Mouse (Mus musculus): ENCODE results near the gene Sh3bgrl3. TPM values are rescaled to one million over a fixed set of nuclear protein-coding genes. Genes with fewer than 3 reads are reported as not detected.
A peak's percentile ranks its signal among the peaks of the same experiment; 100 is the strongest.
"Not testable (repeated sequence)": the region's sequence is repeated elsewhere in the genome, so short reads cannot be mapped to it uniquely, and the experiment has no call there.

Gene Sh3bgrl3
- total and polyA plus RNA-seq, 2 experiments: 6.0 to 45.0 TPM

GRCm38 (mm10) chr4:134155531-134155930 lies 26.9 kb upstream of the Sh3bgrl3 start:
- peaks cover 17% of the 10 kb centered on the region for H3K36me3 ChIP-seq (ENCODE audit: control insufficient read depth, insufficient read depth, low read length)
- H3K4me3 ChIP-seq (ENCODE audit: insufficient read depth, low read depth, low read length): no peak overlapping the region
- peaks cover 25% of the 10 kb centered on the region for H3K4me1 ChIP-seq (ENCODE audit: control insufficient read depth, insufficient read depth, low read length)
- peak overlapping the region; percentile 73 for H3K27ac ChIP-seq (replicated peaks; ENCODE audit: insufficient read depth, low read depth, low read length)
- H3K27me3 ChIP-seq (ENCODE audit: control insufficient read depth, insufficient read depth, low read length): no peaks in the 10 kb centered on the region
- H3K9ac ChIP-seq (ENCODE audit: low read depth, low read length): no peak overlapping the region
- WGBS: 34% methylated on average over 6 of the region's 6 CpGs
- H3K79me2 ChIP-seq (ENCODE audit: control insufficient read depth, insufficient read depth, low read length): peaks cover 10% of the 10 kb centered on the region; the same call in 1 of the 2 replicates
- no peak for TF ChIP-seq CTCF (IDR thresholded peaks at IDR 0.05; ENCODE audit: low read depth, low read length)
- TF ChIP-seq POLR2A (IDR thresholded peaks at IDR 0.05; ENCODE audit: extremely low read depth, insufficient read depth, low read length): no peak
- DNase-seq (ENCODE audit: extremely low read depth, low read depth, low spot score): peak; percentile 95

GRCm38 (mm10) chr4:134154354-134154753 lies 25.8 kb upstream of the Sh3bgrl3 start:
- TF ChIP-seq POLR2A (IDR thresholded peaks at IDR 0.05; ENCODE audit: extremely low read depth, insufficient read depth, low read length): 0 out of 2 replicates have a peak, but pooled peaks have one; percentile 27
- no peak for TF ChIP-seq CTCF (IDR thresholded peaks at IDR 0.05; ENCODE audit: low read depth, low read length)
- Histone ChIP-seq H3K79me2 (ENCODE audit: control insufficient read depth, insufficient read depth, low read length) (peaks cover 10% of the 10 kb centered on the region; the same call in 1 of the 2 replicates), H3K27ac (replicated peaks; ENCODE audit: insufficient read depth, low read depth, low read length) (peak overlapping the region; percentile 91), H3K36me3 (ENCODE audit: control insufficient read depth, insufficient read depth, low read length) (peaks cover 26% of the 10 kb centered on the region), H3K27me3 (ENCODE audit: control insufficient read depth, insufficient read depth, low read length) (no peaks in the 10 kb centered on the region), H3K9ac (ENCODE audit: low read depth, low read length) (peak overlapping the region; percentile 68), H3K4me3 (ENCODE audit: insufficient read depth, low read depth, low read length) (peak overlapping the region; percentile 63), H3K4me1 (ENCODE audit: control insufficient read depth, insufficient read depth, low read length) (peaks cover 25% of the 10 kb centered on the region)
- 35% methylated on average over 3 of the region's 3 CpGs for WGBS
- peak; percentile 98 for DNase-seq (ENCODE audit: extremely low read depth, low read depth, low spot score)

- H3K27ac ChIP-seq (replicated peaks; ENCODE audit: insufficient read depth, low read depth, low read length): peak overlapping the region; percentile 91
- peak overlapping the region; percentile 63 for H3K4me3 ChIP-seq (ENCODE audit: insufficient read depth, low read depth, low read length)
- H3K36me3 ChIP-seq (ENCODE audit: control insufficient read depth, insufficient read depth, low read length): peaks cover 33% of the 10 kb centered on the region
- peaks cover 6% of the 10 kb centered on the region; the same call in 1 of the 2 replicates for H3K79me2 ChIP-seq (ENCODE audit: control insufficient read depth, insufficient read depth, low read length)
- peak; percentile 70 for DNase-seq (ENCODE audit: extremely low read depth, low read depth, low spot score)
- peak overlapping the region; percentile 68 for H3K9ac ChIP-seq (ENCODE audit: low read depth, low read length)
- peaks cover 20% of the 10 kb centered on the region for H3K4me1 ChIP-seq (ENCODE audit: control insufficient read depth, insufficient read depth, low read length)
- no peaks in the 10 kb centered on the region for H3K27me3 ChIP-seq (ENCODE audit: control insufficient read depth, insufficient read depth, low read length)
- TF ChIP-seq CTCF (IDR thresholded peaks at IDR 0.05; ENCODE audit: low read depth, low read length): no peak
- TF ChIP-seq POLR2A (IDR thresholded peaks at IDR 0.05; ENCODE audit: extremely low read depth, insufficient read depth, low read length): no peak
- WGBS: 25% methylated on average over 3 of the region's 3 CpGs
Measured at GRCm38 (mm10) chr4:134153656-134154055, 25.1 kb upstream of the Sh3bgrl3 start.

- H3K9ac ChIP-seq (ENCODE audit: low read depth, low read length): peak overlapping the region; percentile 72
- WGBS: 34% methylated on average over 3 of the region's 3 CpGs
- no peaks in the 10 kb centered on the region for H3K27me3 ChIP-seq (ENCODE audit: control insufficient read depth, insufficient read depth, low read length)
- H3K4me1 ChIP-seq (ENCODE audit: control insufficient read depth, insufficient read depth, low read length): peaks cover 19% of the 10 kb centered on the region
- TF ChIP-seq CTCF (IDR thresholded peaks at IDR 0.05; ENCODE audit: low read depth, low read length): no peak
- TF ChIP-seq POLR2A (IDR thresholded peaks at IDR 0.05; ENCODE audit: extremely low read depth, insufficient read depth, low read length): no peak
- peak overlapping the region; percentile 75 for H3K27ac ChIP-seq (replicated peaks; ENCODE audit: insufficient read depth, low read depth, low read length)
- peak overlapping the region; percentile 45; the same call in 1 of the 2 replicates for H3K4me3 ChIP-seq (ENCODE audit: insufficient read depth, low read depth, low read length)
- peak; percentile 53 for DNase-seq (ENCODE audit: extremely low read depth, low read depth, low spot score)
- H3K79me2 ChIP-seq (ENCODE audit: control insufficient read depth, insufficient read depth, low read length): peaks cover 8% of the 10 kb centered on the region; the same call in 1 of the 2 replicates
- H3K36me3 ChIP-seq (ENCODE audit: control insufficient read depth, insufficient read depth, low read length): peaks cover 49% of the 10 kb centered on the region
Measured at GRCm38 (mm10) chr4:134152112-134152511, 23.5 kb upstream of the Sh3bgrl3 start.

- Histone ChIP-seq H3K4me1 (ENCODE audit: control insufficient read depth, insufficient read depth, low read length) (peaks cover 11% of the 10 kb centered on the region), H3K79me2 (ENCODE audit: control insufficient read depth, insufficient read depth, low read length) (peaks cover 8% of the 10 kb centered on the region; the same call in 1 of the 2 replicates), H3K4me3 (ENCODE audit: insufficient read depth, low read depth, low read length) (no peak overlapping the region), H3K27ac (replicated peaks; ENCODE audit: insufficient read depth, low read depth, low read length) (no peak overlapping the region), H3K27me3 (ENCODE audit: control insufficient read depth, insufficient read depth, low read length) (no peaks in the 10 kb centered on the region), H3K9ac (ENCODE audit: low read depth, low read length) (no peak overlapping the region), H3K36me3 (ENCODE audit: control insufficient read depth, insufficient read depth, low read length) (peaks cover 65% of the 10 kb centered on the region)
- WGBS: 94% methylated on average over 4 of the region's 4 CpGs
- TF ChIP-seq CTCF (IDR thresholded peaks at IDR 0.05; ENCODE audit: low read depth, low read length) (no peak), POLR2A (IDR thresholded peaks at IDR 0.05; ENCODE audit: extremely low read depth, insufficient read depth, low read length) (no peak)
- DNase-seq (ENCODE audit: extremely low read depth, low read depth, low spot score): no peak
Measured at GRCm38 (mm10) chr4:134149389-134149788, 20.8 kb upstream of the Sh3bgrl3 start.

- H3K36me3 ChIP-seq (ENCODE audit: control insufficient read depth, insufficient read depth, low read length): peaks cover 65% of the 10 kb centered on the region
- H3K4me3 ChIP-seq (ENCODE audit: insufficient read depth, low read depth, low read length); H3K4me1 ChIP-seq (ENCODE audit: control insufficient read depth, insufficient read depth, low read length); H3K27me3 ChIP-seq (ENCODE audit: control insufficient read depth, insufficient read depth, low read length); DNase-seq (ENCODE audit: extremely low read depth, low read depth, low spot score); H3K79me2 ChIP-seq (ENCODE audit: control insufficient read depth, insufficient read depth, low read length); H3K27ac ChIP-seq (replicated peaks; ENCODE audit: insufficient read depth, low read depth, low read length); H3K9ac ChIP-seq (ENCODE audit: low read depth, low read length): not testable (repeated sequence)
- 81% methylated on average over 5 of the region's 5 CpGs for WGBS
Measured at GRCm38 (mm10) chr4:134144297-134144696, 15.7 kb upstream of the Sh3bgrl3 start.
